ENCODE assay signal across 10 mouse cellular contexts in genomic region chr6:67268983-67269382, GRCm38 (mm10). TPM values are rescaled to one million over a fixed set of nuclear protein-coding genes. Genes with fewer than 3 reads are reported as not detected.
DNase-seq lines count a peak whose midpoint lies in the region; ATAC-seq and TF ChIP-seq lines count a peak whose summit lies in the region.
"Had no signal": no experiment of that assay in that cellular context is flagged by ENCODE, and none has a peak within 500 bp of the region (broad histone marks: within the 10 kb centered on the region; RNA-seq: fewer than 3 reads in every experiment).

No protein-coding gene starts in this region.

- H3K9me3 ChIP-seq in heart, embryonic 14.5 days (ENCODE audit: control insufficient read depth, low read length): no peaks in the 10 kb centered on the region
- no peaks in the 10 kb centered on the region for H3K9me3 ChIP-seq in MEL (replicated peaks; ENCODE audit: insufficient read depth, low read length)
- H3K9me3 ChIP-seq in hindbrain, embryonic 12.5 days (replicated peaks): no peaks in the 10 kb centered on the region

- TF ChIP-seq EP300 in MEL (IDR thresholded peaks at IDR 0.05; ENCODE audit: low read depth in 1 of 2, low read length in 2 of 2): no peak

- TF ChIP-seq CTCF in MEL (IDR thresholded peaks at IDR 0.05 in 2 of 3, conservative IDR thresholded peaks at IDR 0.05 in 1 of 3; ENCODE audit: control insufficient read depth in 1 of 3, insufficient read depth in 1 of 3, low read depth in 2 of 3, low read length in 3 of 3, poor library complexity in 1 of 3, severe bottlenecking in 1 of 3): no peak

- peak overlapping the region in 1 of 2 experiments; percentile 100; a peak in 2 of 4 replicates for H3K4me3 ChIP-seq in heart, embryonic 14.5 days (ENCODE audit: control insufficient read depth in 1 of 2, insufficient read depth in 1 of 2, low read depth in 1 of 2, low read length in 2 of 2)
- peak overlapping the region; percentile 35 to 93 for H3K4me3 ChIP-seq in MEL (ENCODE audit: control insufficient read depth in 1 of 2, insufficient read depth in 1 of 2, low read depth in 2 of 2, low read length in 2 of 2)
- H3K4me3 ChIP-seq in hindbrain, embryonic 12.5 days: peak overlapping the region; percentile 27
- H3K4me3 ChIP-seq in macrophage (ENCODE audit: inconsistent target): peak overlapping the region; percentile 73

- peak overlapping the region; percentile 100 for H3K9ac ChIP-seq in heart, embryonic 14.5 days (ENCODE audit: low read length)
- peak overlapping the region; percentile 100 for H3K9ac ChIP-seq in MEL (ENCODE audit: control insufficient read depth, low read depth, low read length, poor library complexity, severe bottlenecking)
- no peak overlapping the region for H3K9ac ChIP-seq in hindbrain, embryonic 12.5 days

- DNase-seq in heart, postnatal 14 days: no peak
- peak; percentile 52 for DNase-seq in MEL (ENCODE audit: low read depth, low spot score)
- no peak for DNase-seq in urinary bladder, postnatal 36 days (ENCODE audit: low spot score in 2 of 2)
- DNase-seq in layer of hippocampus, adult 8-10 months (ENCODE audit: low spot score in 2 of 2): no peak
- DNase-seq in testis, postnatal 10 days (ENCODE audit: low spot score): no peak
- DNase-seq: cerebellum, adult 11-12 months; kidney, adult 8-10 months had no signal

- H3K79me2 ChIP-seq in MEL (ENCODE audit: control insufficient read depth, insufficient read depth, low read length, poor library complexity) (peaks cover 63% of the 10 kb centered on the region), macrophage (ENCODE audit: inconsistent target) (peaks cover 65% of the 10 kb centered on the region)

- no peak for TF ChIP-seq POLR2A in MEL (IDR thresholded peaks at IDR 0.05; ENCODE audit: control insufficient read depth in 1 of 2, insufficient read depth in 1 of 2, low read depth in 1 of 2, low read length in 2 of 2, poor library complexity in 1 of 2)

- WGBS in heart, embryonic 14.5 days: 4% methylated on average over 1 of the region's 1 CpGs
- 13% methylated on average over 1 of the region's 1 CpGs for WGBS in hindbrain, embryonic 12.5 days
- WGBS in macrophage (ENCODE audit: missing documents): 0% methylated on average over 1 of the region's 1 CpGs

- intact Hi-C loops in heart, postnatal 14 days (cut with DNase I): loop anchor here (5.0 kb wide), 2 partner anchors 42 to 102 kb away; no protein-coding TSS in a partner anchor

- no peaks in the 10 kb centered on the region for H3K27me3 ChIP-seq in heart, embryonic 14.5 days (ENCODE audit: control insufficient read depth, insufficient read depth, low read length)
- H3K27me3 ChIP-seq in MEL (ENCODE audit: control insufficient read depth in 1 of 2, insufficient read depth in 2 of 2, low read length in 2 of 2): no peaks in the 10 kb centered on the region
- no peaks in the 10 kb centered on the region for H3K27me3 ChIP-seq in hindbrain, embryonic 12.5 days

- peaks cover 26% of the 10 kb centered on the region for H3K36me3 ChIP-seq in heart, embryonic 14.5 days (ENCODE audit: control insufficient read depth, insufficient read depth, low read length)
- H3K36me3 ChIP-seq in MEL (ENCODE audit: control insufficient read depth in 1 of 2, insufficient read depth in 2 of 2, low read length in 2 of 2) (peaks cover 42 to 45% of the 10 kb centered on the region in 2 experiments), macrophage (ENCODE audit: inconsistent target) (peaks cover 24% of the 10 kb centered on the region; the same call in 1 of the 2 replicates)
- H3K36me3 ChIP-seq in hindbrain, embryonic 12.5 days: peaks cover 8% of the 10 kb centered on the region

- no peak for ATAC-seq in heart, embryonic 14.5 days (ENCODE audit: insufficient number of reproducible peaks, insufficient read depth, low FRiP score, low read depth)
- ATAC-seq in hindbrain, embryonic 12.5 days (ENCODE audit: low FRiP score): no peak

- peaks cover 0 to 17% of the 10 kb centered on the region in 2 experiments; a peak in 2 of 4 replicates for H3K4me1 ChIP-seq in heart, embryonic 14.5 days (ENCODE audit: control insufficient read depth in 2 of 2, insufficient read depth in 2 of 2, low read length in 2 of 2)
- H3K4me1 ChIP-seq in MEL (ENCODE audit: control insufficient read depth in 1 of 2, insufficient read depth in 2 of 2, low read length in 2 of 2): peaks cover 5 to 10% of the 10 kb centered on the region in 2 experiments; a peak in 3 of 4 replicates
- peaks cover 12% of the 10 kb centered on the region for H3K4me1 ChIP-seq in hindbrain, embryonic 12.5 days

- no peak for TF ChIP-seq RAD21 in MEL (IDR thresholded peaks at IDR 0.05; ENCODE audit: low read depth, low read length)

- no peak overlapping the region for H3K27ac ChIP-seq in heart, embryonic 14.5 days (replicated peaks in 1 of 2; ENCODE audit: control insufficient read depth in 1 of 2, insufficient read depth in 1 of 2, low read depth in 2 of 2, low read length in 2 of 2)
- H3K27ac ChIP-seq in MEL (ENCODE audit: control insufficient read depth, low read depth, low read length): no peak overlapping the region
- H3K27ac ChIP-seq in hindbrain, embryonic 12.5 days: no peak overlapping the region
- no peak overlapping the region for H3K27ac ChIP-seq in macrophage

- H3K4me2 ChIP-seq in heart, embryonic 14.5 days (ENCODE audit: low read length): peak overlapping the region; percentile 90
- peak overlapping the region; percentile 81 for H3K4me2 ChIP-seq in hindbrain, embryonic 12.5 days (replicated peaks)

TF ChIP-seq in MEL, 35 proteins besides CTCF, POLR2A, EP300 and RAD21:
- TF ChIP-seq MXI1 (IDR thresholded peaks at IDR 0.05; ENCODE audit: low read depth, low read length) (no peak), GABPA (IDR thresholded peaks at IDR 0.05; ENCODE audit: low read depth, low read length) (no peak)

RNA-seq across cellular contexts. Expression of gene Serbp1, which starts 31.0 kb away (rescaled TPM):
- polyA plus RNA-seq in heart, embryonic 14.5 days (2014; fragmentation: Nextera tagmentation; extraction: Ambion mirVana): 361 and 372 TPM in 2 replicates
- 100 to 1,000 TPM; 191 to 198 TPM for total RNA-seq in heart, postnatal 14 days (2021)
- 1,043 and 1,179 TPM in 2 replicates for total RNA-seq in MEL (2012; rRNA removed)
- 1,000 to 10,000 TPM; 1,049 to 1,809 TPM for polyA plus RNA-seq in MEL (2012; ENCODE audit: insufficient read depth in 1 of 2, insufficient read length in 2 of 2, low read depth in 1 of 2, low replicate concordance in 2 of 2, missing spikeins in 1 of 2)
- 404 and 432 TPM in 2 replicates for polyA plus RNA-seq in hindbrain, embryonic 12.5 days (2016; fragmentation: Nextera tagmentation; extraction: Ambion mirVana)
- 100 to 1,000 TPM in 24 of 26 experiments, 10 to 100 TPM in 2; 82.2 to 247 (median 159) TPM for total RNA-seq in macrophage (2018; cell fraction: chromatin; rRNA removed)
- 100 to 1,000 TPM; 213 to 465 (median 300) TPM for total RNA-seq in macrophage (2018; cell fraction: cytosol; rRNA removed)
- 100 to 1,000 TPM in 25 of 26 experiments, 10 to 100 TPM in 1; 97.0 to 329 (median 144) TPM for total RNA-seq in macrophage (2018; cell fraction: nucleus; rRNA removed)
- 276 to 1,082 TPM (median 590 TPM) in 3 replicates for polyA plus RNA-seq in macrophage (2018)
- 100 to 1,000 TPM; 145 to 214 (median 181) TPM for total RNA-seq in layer of hippocampus, adult 8-10 months (2022)
